Mouse (Mus musculus) cortical plate, adult 2 months (tissue): ENCODE data around the gene Tenm4. TPM values are rescaled to one million over a fixed set of nuclear protein-coding genes. Genes with fewer than 3 reads are reported as not detected.

Experiments
- H3K27ac ChIP-seq: fragments of 200-500 bp; 2 replicates; pipeline ENCODE4 v1.5.1; 2012; ENCODE audit warnings: low read length, control low read depth, inconsistent platforms; ENCODE audit not compliant: insufficient read depth
- H3K4me1 ChIP-seq: fragments of 200-500 bp; 2 replicates; pipeline ENCODE4 v1.6.1; 2011; ENCODE audit warnings: low read length; ENCODE audit not compliant: control insufficient read depth, insufficient read depth
- H3K4me3 ChIP-seq: fragments of 200-500 bp; 2 replicates; pipeline ENCODE4 v1.5.1; 2011; ENCODE audit warnings: mild to moderate bottlenecking, low read length, control low read depth; ENCODE audit not compliant: insufficient read depth
- CTCF ChIP-seq: fragments of 200-500 bp; IDR thresholded peaks from 2 replicates; pipeline ENCODE4 v1.5.1; 2011; ENCODE audit warnings: mild to moderate bottlenecking, control low read depth, low read length; ENCODE audit not compliant: insufficient read depth; ENCODE audit errors: extremely low read depth
- POLR2A ChIP-seq: fragments of 200-500 bp; IDR thresholded peaks from 2 replicates; pipeline ENCODE4 v1.6.1; 2011; ENCODE audit warnings: mild to moderate bottlenecking, low read length, control low read depth; ENCODE audit not compliant: insufficient read depth; ENCODE audit errors: extremely low read depth
- polyA plus RNA-seq: library from polyadenylated mRNA; depleted of rRNA; stranded (reverse); fragments of >200 nt; gene quantifications from 2 replicates; pipeline ENCODE4 v1.2.3, GENCODE M21; 2012

The Tenm4 gene
- polyA plus RNA-seq, 1 experiment = 30.2 TPM

- TF ChIP-seq CTCF (no peak), POLR2A (no peak)
- 0 out of 2 replicates have a peak, but pooled peaks cover 2% of the 10 kb centered on the region for H3K4me1 ChIP-seq
These were observed 464.9 kb downstream of the Tenm4 start for GRCm38 (mm10) chr7:96635830-96636440.

DNA sequence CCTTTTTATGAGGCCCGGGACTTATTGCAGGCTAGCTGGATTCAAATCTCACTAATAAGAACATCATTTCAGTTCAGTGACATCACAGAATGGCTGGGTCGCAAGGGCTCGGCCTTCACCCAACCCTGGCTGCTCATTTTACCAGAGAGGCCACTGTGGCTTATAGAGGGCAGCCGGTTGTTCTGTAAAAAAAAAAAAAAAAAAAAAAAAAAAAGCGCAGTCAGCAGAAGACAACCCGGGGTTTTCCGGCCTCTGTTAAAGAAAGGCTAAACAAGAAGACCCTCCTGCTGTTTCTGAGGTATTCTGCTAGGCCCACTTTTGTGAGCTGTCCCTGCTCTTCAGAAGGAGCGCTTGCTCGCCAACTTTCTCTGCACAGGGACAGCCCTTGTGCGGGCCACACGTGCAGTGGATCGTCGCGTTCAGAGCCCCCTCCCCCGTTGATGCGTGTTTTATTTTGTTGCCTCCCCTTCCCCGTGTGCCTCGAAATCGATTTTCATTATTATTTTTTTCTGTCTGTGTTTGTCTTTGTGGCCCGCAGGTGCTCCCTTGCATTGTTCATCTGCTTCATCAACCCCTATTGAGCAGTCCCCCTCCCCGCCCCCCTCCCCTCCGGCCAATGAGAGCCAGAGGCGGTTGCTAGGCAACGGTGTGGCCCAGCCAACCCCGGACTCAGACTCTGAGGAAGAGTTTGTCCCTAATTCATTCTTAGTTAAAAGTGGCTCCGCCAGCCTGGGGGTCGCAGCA, 472.6 kb downstream of the Tenm4 start:
- H3K4me1 ChIP-seq = peaks cover 4% of the 10 kb centered on the region; the same call in 1 of the 2 replicates
- TF ChIP-seq CTCF (no peak), POLR2A (no peak)
- H3K27ac ChIP-seq = no peak overlapping the region
- peak overlapping the region; percentile 41 for H3K4me3 ChIP-seq

More at GRCm38 (mm10) chr7:96635830-96636440, 464.9 kb downstream of the Tenm4 start:
- Histone ChIP-seq H3K4me3 (no peak overlapping the region), H3K27ac (no peak overlapping the region)

DNA sequence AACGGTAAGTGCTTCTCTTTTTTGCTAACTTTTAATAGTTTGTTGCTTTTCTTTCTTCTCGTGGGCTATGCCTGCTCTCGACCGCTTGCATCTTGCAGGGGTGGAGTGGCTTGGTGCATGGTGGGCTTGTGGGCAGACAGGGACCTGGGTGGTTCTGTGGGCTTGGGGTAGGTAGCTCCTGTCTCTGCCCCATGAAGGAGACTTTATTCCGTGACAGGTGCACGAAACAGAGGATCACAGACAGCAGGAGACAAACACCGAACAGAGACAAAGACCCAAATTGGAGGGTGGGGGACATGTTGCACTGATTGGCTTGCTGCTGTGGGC, 473.1 kb downstream of the Tenm4 start:
- Histone ChIP-seq H3K27ac (no peak overlapping the region), H3K4me3 (peak overlapping the region; percentile 41; the same call in 1 of the 2 replicates), H3K4me1 (peaks cover 4% of the 10 kb centered on the region; the same call in 1 of the 2 replicates)
- no peak for TF ChIP-seq POLR2A
- TF ChIP-seq CTCF = no peak

DNA sequence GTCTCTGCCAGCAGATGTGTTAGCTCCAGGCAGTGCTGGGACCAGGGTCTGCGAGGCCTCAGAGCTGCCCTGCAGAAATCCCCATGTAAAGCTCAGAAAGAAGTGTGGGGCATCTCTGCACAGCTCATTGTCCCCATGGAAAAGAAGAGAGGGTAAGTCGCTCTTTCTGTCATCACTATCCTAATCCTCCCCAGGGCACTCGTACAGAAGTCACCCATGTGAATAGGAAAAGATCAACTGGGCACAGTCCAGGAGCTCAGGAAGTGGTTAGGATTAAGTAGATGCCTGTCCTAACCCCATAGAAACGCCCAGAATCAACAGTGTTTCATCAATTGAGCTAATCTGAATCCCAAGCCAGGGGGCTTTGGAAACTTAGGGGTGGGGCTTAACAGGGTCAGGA, 476.6 kb downstream of the Tenm4 start:
- Histone ChIP-seq H3K27ac (no peak overlapping the region), H3K4me3 (no peak overlapping the region), H3K4me1 (peaks cover 15% of the 10 kb centered on the region)
- TF ChIP-seq POLR2A (no peak), CTCF (no peak)

DNA sequence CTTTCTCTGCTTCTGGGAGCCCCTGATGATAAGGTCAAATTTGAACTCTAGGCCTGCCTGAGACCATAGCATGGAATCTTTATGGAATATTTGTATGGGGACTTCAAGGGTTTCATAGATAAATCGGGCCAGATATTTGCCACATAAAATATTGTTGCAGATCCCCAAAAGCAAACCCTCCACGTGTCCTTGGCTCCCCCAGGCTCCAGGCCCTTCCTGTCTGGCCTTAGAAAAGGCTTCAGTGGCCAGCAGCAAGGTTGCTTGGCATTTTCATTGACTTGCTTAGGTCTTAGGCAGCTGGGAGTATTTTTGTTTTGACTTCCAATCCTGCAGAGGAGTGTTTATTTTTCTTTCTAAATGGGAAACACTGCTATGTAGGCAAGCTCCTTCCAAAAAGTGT, 477.6 kb downstream of the Tenm4 start:
- H3K27ac ChIP-seq = no peak overlapping the region
- TF ChIP-seq CTCF = no peak
- no peak for TF ChIP-seq POLR2A
- peaks cover 14% of the 10 kb centered on the region for H3K4me1 ChIP-seq
- H3K4me3 ChIP-seq = no peak overlapping the region

DNA sequence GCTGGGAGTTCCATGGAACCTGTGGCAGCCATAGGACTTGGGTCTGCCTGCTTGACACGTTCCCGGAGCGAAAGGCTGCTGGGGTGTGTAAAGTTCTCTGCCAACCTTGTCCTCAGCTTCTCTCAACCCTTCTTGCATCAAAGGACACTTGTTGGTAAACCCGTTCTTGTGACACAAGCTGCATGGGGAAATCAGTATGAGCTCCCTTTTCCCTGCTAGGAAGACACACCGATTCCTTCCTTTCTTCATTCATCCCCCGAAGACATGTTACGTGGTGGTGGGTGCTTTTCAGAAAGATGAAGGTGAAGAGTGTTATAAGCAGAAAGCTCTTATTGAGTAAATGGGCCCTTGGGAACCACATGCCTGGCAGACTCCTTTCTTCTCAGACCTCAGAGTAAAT, 478.1 kb downstream of the Tenm4 start:
- H3K4me3 ChIP-seq = no peak overlapping the region
- no peak for TF ChIP-seq CTCF
- TF ChIP-seq POLR2A = no peak
- H3K27ac ChIP-seq = no peak overlapping the region
- peaks cover 12% of the 10 kb centered on the region for H3K4me1 ChIP-seq

GRCm38 (mm10) chr7:96650435-96650834, 479.4 kb downstream of the Tenm4 start:
- no peak overlapping the region for H3K27ac ChIP-seq
- no peak overlapping the region for H3K4me3 ChIP-seq
- no peak for TF ChIP-seq CTCF
- no peak for TF ChIP-seq POLR2A
- peaks cover 10% of the 10 kb centered on the region for H3K4me1 ChIP-seq

DNA sequence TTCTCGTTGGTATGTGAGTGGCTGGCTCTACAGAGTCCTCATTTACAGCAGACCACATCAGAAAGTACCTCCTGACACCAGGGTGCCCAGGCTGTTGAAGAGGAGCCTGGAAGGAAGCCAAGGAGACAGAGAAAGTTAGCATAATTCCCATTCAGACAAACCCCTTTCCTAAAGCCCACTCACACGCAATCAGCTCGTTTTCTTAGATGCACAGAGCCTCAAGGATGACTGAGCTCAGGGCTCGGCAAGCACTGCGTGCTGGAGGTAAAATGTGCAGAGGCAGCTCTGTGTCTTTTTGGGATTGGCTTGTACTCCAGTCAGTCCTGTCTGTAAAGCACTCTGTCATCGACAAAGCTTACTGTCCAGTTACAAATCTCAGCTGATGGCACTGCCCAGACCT, 480.0 kb downstream of the Tenm4 start:
- no peak overlapping the region for H3K27ac ChIP-seq

DNA sequence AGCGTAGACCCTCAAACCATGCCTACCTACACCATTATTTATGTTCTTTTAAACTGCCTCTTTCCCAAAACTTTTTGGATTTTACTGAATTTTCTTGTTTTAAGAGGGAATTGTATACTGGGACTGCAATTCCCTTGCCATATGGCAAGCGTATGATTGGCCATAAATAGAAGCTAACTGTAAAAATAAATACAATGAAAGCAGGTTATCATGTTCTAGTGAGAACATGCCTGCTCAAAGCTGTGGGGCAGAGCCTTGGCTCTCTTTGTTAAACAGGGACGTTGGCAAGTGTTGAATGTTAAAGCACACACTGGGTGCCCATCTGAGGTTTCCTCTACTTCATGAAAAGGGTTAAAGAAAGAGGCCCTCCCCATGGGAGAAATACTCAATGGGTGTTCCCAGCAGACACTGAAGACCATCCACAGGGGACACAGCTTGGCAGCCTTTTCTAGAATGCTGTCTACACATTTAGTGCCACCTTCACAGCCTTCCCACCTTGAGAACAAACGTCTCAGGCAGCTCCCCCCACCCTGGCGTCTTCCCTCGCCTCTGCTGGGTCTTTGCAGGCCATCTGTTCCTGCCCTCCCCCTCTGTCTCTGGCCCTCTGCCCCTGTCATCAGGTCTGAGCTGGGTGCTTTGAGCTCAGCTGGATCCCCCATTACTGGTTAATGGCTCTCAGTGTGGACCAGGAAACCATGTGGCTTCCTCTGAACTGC, 480.7 kb downstream of the Tenm4 start:
- Histone ChIP-seq H3K4me3 (no peak overlapping the region), H3K4me1 (peaks cover 10% of the 10 kb centered on the region), H3K27ac (peak overlapping the region; percentile 39; the same call in 1 of the 2 replicates)
- no peak for TF ChIP-seq POLR2A
- no peak for TF ChIP-seq CTCF

More for the DNA sequence above, 480.0 kb downstream of the Tenm4 start:
- Histone ChIP-seq H3K4me1 (peaks cover 10% of the 10 kb centered on the region), H3K4me3 (no peak overlapping the region)
- TF ChIP-seq POLR2A (no peak), CTCF (no peak)

DNA sequence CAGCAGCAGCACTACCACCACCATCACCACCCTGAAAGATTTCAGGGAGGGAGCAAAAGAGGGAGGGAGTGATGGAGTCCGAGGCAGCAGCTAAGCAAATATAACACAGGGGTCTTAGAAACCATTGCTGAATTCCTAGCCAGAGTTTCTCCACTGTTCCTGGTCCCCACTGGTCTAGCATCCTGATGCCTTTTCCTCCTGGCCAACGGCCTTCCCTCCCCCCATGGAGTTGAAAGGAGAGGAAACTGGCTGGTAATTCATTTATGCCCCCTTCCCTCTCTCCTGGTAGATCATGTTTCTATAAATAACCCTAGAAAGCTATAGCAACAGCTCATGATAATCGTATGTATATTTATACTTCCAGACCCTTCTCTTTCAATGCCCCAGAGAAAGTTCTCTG, 481.8 kb downstream of the Tenm4 start:
- TF ChIP-seq CTCF (no peak), POLR2A (no peak)
- Histone ChIP-seq H3K4me3 (no peak overlapping the region), H3K4me1 (peaks cover 10% of the 10 kb centered on the region), H3K27ac (0 out of 2 replicates have a peak overlapping the region, but pooled peaks have one; percentile 39)
